Mouse (Mus musculus): ENCODE measurements at regions not wholly inside any gene's neighbourhood (a gene's known extent, or its start where the extent isn't known, plus 50 kb on each side); places are given as distances from the start of the nearest gene placed in this dataset.
A peak's percentile ranks its signal among the peaks of the same experiment; 100 is the strongest.

GRCm38 (mm10) chr2:8628007-8628406 lies 1118.6 kb upstream of the Celf2 start:
- DNase-seq, result no peak

- DNase-seq, result no peak
Observed at GRCm38 (mm10) chr2:8628485-8629208, 1119.3 kb upstream of the Celf2 start.

- peak; percentile 10 to 13 for DNase-seq
Observed at GRCm38 (mm10) chr2:8638082-8638481, 1128.7 kb upstream of the Celf2 start.

GRCm38 (mm10) chr2:8639282-8639681 lies 1129.9 kb upstream of the Celf2 start:
- DNase-seq, result peak; percentile 40 to 61

- peak; percentile 44 to 66 for DNase-seq
Observed at GRCm38 (mm10) chr2:8645463-8645862, 1136.1 kb upstream of the Celf2 start.

GRCm38 (mm10) chr2:8660544-8660943 lies 1151.2 kb upstream of the Celf2 start:
- no peak for DNase-seq

GRCm38 (mm10) chr2:8673751-8674378 lies 1164.5 kb upstream of the Celf2 start:
- DNase-seq, result peak; percentile 85 to 90

- DNase-seq, result peak; percentile 5 to 35
Observed at GRCm38 (mm10) chr2:8675537-8675936, 1166.2 kb upstream of the Celf2 start.

GRCm38 (mm10) chr2:8676546-8676945 lies 1167.2 kb upstream of the Celf2 start:
- peak; percentile 23 to 56 for DNase-seq

- DNase-seq, result no peak
Observed at GRCm38 (mm10) chr2:8690846-8691643, 1181.7 kb upstream of the Celf2 start.

GRCm38 (mm10) chr2:8729306-8729705 lies 1151.7 kb upstream of the 4930412O13Rik start:
- peak in 1 of 2 experiments; percentile 1 for DNase-seq

GRCm38 (mm10) chr2:8754142-8754541 lies 1126.9 kb upstream of the 4930412O13Rik start:
- peak; percentile 67 to 69 for DNase-seq

- no peak for DNase-seq
Observed at GRCm38 (mm10) chr2:8756546-8756945, 1124.5 kb upstream of the 4930412O13Rik start.

- no peak for DNase-seq
Observed at GRCm38 (mm10) chr2:8770636-8771035, 1110.4 kb upstream of the 4930412O13Rik start.

- DNase-seq, result no peak
Observed at GRCm38 (mm10) chr2:8781152-8781935, 1099.7 kb upstream of the 4930412O13Rik start.

GRCm38 (mm10) chr2:8782225-8782624 lies 1098.8 kb upstream of the 4930412O13Rik start:
- DNase-seq, result no peak

- no peak for DNase-seq
Observed at GRCm38 (mm10) chr2:8802061-8802460, 1079.0 kb upstream of the 4930412O13Rik start.

GRCm38 (mm10) chr2:8809609-8810008 lies 1071.4 kb upstream of the 4930412O13Rik start:
- no peak for DNase-seq

GRCm38 (mm10) chr2:8818127-8818526 lies 1062.9 kb upstream of the 4930412O13Rik start:
- DNase-seq, result no peak

GRCm38 (mm10) chr2:8825406-8825805 lies 1055.6 kb upstream of the 4930412O13Rik start:
- no peak for DNase-seq
